ENCODE assay signal across 13 mouse cellular contexts in the genomic region with DNA sequence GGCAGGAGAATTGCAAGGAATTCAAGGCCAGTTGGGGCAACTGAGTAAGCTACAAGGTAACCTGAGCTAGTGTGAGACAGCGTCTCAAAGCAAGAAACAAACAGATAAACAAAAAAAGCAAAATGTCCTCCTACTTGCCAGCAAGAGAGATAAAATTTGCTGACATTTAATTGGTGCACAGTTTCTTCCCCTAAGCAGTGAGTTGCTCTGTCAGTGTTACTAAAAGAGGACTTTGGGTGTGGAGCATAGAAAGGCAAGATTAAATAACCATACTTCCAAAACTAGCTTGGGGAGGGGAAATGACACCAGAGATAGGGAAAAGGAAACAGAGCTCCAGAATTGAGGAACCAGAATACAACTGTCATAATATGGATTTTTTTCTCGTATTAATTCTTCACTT. TPM values are rescaled to one million over a fixed set of nuclear protein-coding genes. Genes with fewer than 3 reads are reported as not detected.
DNase-seq lines count a peak whose midpoint lies in the region; ATAC-seq lines count a peak whose summit lies in the region.
"Had no signal": no experiment of that assay in that cellular context is flagged by ENCODE, and none has a peak within 500 bp of the region (broad histone marks: within the 10 kb centered on the region; RNA-seq: fewer than 3 reads in every experiment).

No protein-coding gene starts in this region.

- no peaks in the 10 kb centered on the region for H3K27me3 ChIP-seq in heart, embryonic 13.5 days (replicated peaks)
- no peaks in the 10 kb centered on the region for H3K27me3 ChIP-seq in lung, embryonic 16.5 days (ENCODE audit: control insufficient read depth, insufficient read depth, low read depth, low read length)
- no peaks in the 10 kb centered on the region for H3K27me3 ChIP-seq in liver, embryonic 11.5 days (replicated peaks; ENCODE audit: control insufficient read depth, insufficient read depth, low read length)
- no peaks in the 10 kb centered on the region for H3K27me3 ChIP-seq in stomach, embryonic 15.5 days (replicated peaks)
- no peaks in the 10 kb centered on the region for H3K27me3 ChIP-seq in midbrain, embryonic 16.5 days (ENCODE audit: control insufficient read depth, insufficient read depth, low read depth, low read length)
- H3K27me3 ChIP-seq: forebrain, embryonic 12.5 days; midbrain, embryonic 13.5 days had no signal

- WGBS in heart, embryonic 13.5 days, result 52% methylated on average over 2 of the region's 2 CpGs
- 46% methylated on average over 2 of the region's 2 CpGs for WGBS in lung, embryonic 16.5 days
- WGBS in liver, embryonic 11.5 days, result 43% methylated on average over 2 of the region's 2 CpGs
- 62% methylated on average over 2 of the region's 2 CpGs for WGBS in stomach, embryonic 15.5 days
- 77% methylated on average over 2 of the region's 2 CpGs for WGBS in midbrain, embryonic 16.5 days

- H3K9ac ChIP-seq in heart, embryonic 13.5 days, result no peak overlapping the region
- no peak overlapping the region for H3K9ac ChIP-seq in lung, embryonic 16.5 days (ENCODE audit: low read length)
- H3K9ac ChIP-seq in liver, embryonic 11.5 days (ENCODE audit: low read depth, low read length), result no peak overlapping the region
- H3K9ac ChIP-seq in stomach, embryonic 15.5 days, result no peak overlapping the region
- no peak overlapping the region for H3K9ac ChIP-seq in midbrain, embryonic 16.5 days (ENCODE audit: low read depth, low read length)

- no peak overlapping the region for H3K27ac ChIP-seq in heart, embryonic 13.5 days (replicated peaks)
- H3K27ac ChIP-seq in lung, embryonic 16.5 days (ENCODE audit: low read length), result no peak overlapping the region
- peak overlapping the region; percentile 8; the same call in 1 of the 2 replicates for H3K27ac ChIP-seq in liver, embryonic 11.5 days (ENCODE audit: low read depth, low read length)
- no peak overlapping the region for H3K27ac ChIP-seq in stomach, embryonic 15.5 days
- no peak overlapping the region for H3K27ac ChIP-seq in midbrain, embryonic 16.5 days (ENCODE audit: low read length)
- H3K27ac ChIP-seq: forebrain, embryonic 12.5 days; hindbrain, embryonic 10.5 days; midbrain, embryonic 13.5 days had no signal

- no peak for ATAC-seq in heart, embryonic 13.5 days (ENCODE audit: extremely low read depth, insufficient number of reproducible peaks, low FRiP score, low TSS enrichment)
- ATAC-seq in lung, embryonic 16.5 days (ENCODE audit: low read depth), result no peak
- ATAC-seq in liver, embryonic 11.5 days (replicated peaks; ENCODE audit: low FRiP score), result peak; percentile 25; the same call in 1 of the 2 replicates
- no peak for ATAC-seq in stomach, embryonic 15.5 days (ENCODE audit: insufficient read depth, low FRiP score, low read depth)
- no peak for ATAC-seq in midbrain, embryonic 16.5 days
- ATAC-seq: midbrain, embryonic 13.5 days had no signal

- H3K9me3 ChIP-seq in heart, embryonic 13.5 days, result no peaks in the 10 kb centered on the region
- H3K9me3 ChIP-seq in lung, embryonic 16.5 days (ENCODE audit: control insufficient read depth, low read length), result no peaks in the 10 kb centered on the region
- no peaks in the 10 kb centered on the region for H3K9me3 ChIP-seq in liver, embryonic 11.5 days (ENCODE audit: control insufficient read depth, low read length)
- H3K9me3 ChIP-seq in stomach, embryonic 15.5 days, result no peaks in the 10 kb centered on the region
- H3K9me3 ChIP-seq in midbrain, embryonic 16.5 days (replicated peaks; ENCODE audit: control insufficient read depth, low read length, poor library complexity, severe bottlenecking), result no peaks in the 10 kb centered on the region
- H3K9me3 ChIP-seq: forebrain, embryonic 12.5 days; hindbrain, embryonic 10.5 days; midbrain, embryonic 13.5 days had no signal

- H3K4me3 ChIP-seq in heart, embryonic 13.5 days, result peak overlapping the region; percentile 65
- 0 out of 2 replicates have a peak overlapping the region, but pooled peaks have one; percentile 8 for H3K4me3 ChIP-seq in lung, embryonic 16.5 days (ENCODE audit: low read length)
- no peak overlapping the region; the same call in 1 of the 2 replicates for H3K4me3 ChIP-seq in liver, embryonic 11.5 days (ENCODE audit: low read depth, low read length)
- no peak overlapping the region for H3K4me3 ChIP-seq in stomach, embryonic 15.5 days (replicated peaks)
- H3K4me3 ChIP-seq in midbrain, embryonic 16.5 days (ENCODE audit: low read depth, low read length), result no peak overlapping the region

- no peak for DNase-seq in heart, postnatal 36 days
- no peak for DNase-seq in lung, postnatal 4 days
- DNase-seq in liver, embryonic 11.5 days (ENCODE audit: low spot score), result no peak
- no peak for DNase-seq in T-cell, adult 2 months (ENCODE audit: low spot score)
- DNase-seq: cerebellum, adult 8-10 months; layer of hippocampus, postnatal 36 days had no signal

- H3K4me2 ChIP-seq in heart, embryonic 13.5 days, result peak overlapping the region; percentile 68
- peak overlapping the region; percentile 43 for H3K4me2 ChIP-seq in lung, embryonic 16.5 days (ENCODE audit: low read depth, low read length)
- peak overlapping the region; percentile 63 for H3K4me2 ChIP-seq in liver, embryonic 11.5 days
- peak overlapping the region; percentile 43; the same call in 1 of the 2 replicates for H3K4me2 ChIP-seq in stomach, embryonic 15.5 days
- H3K4me2 ChIP-seq in midbrain, embryonic 16.5 days (ENCODE audit: low read length), result no peak overlapping the region

- H3K4me1 ChIP-seq in heart, embryonic 13.5 days, result peaks cover 6% of the 10 kb centered on the region; the same call in 1 of the 2 replicates
- 0 out of 2 replicates have a peak, but pooled peaks cover 4% of the 10 kb centered on the region for H3K4me1 ChIP-seq in lung, embryonic 16.5 days (replicated peaks; ENCODE audit: control insufficient read depth, insufficient read depth, low read length)
- H3K4me1 ChIP-seq in liver, embryonic 11.5 days (replicated peaks; ENCODE audit: control insufficient read depth, insufficient read depth, low read length), result no peaks in the 10 kb centered on the region
- no peaks in the 10 kb centered on the region for H3K4me1 ChIP-seq in stomach, embryonic 15.5 days
- 0 out of 2 replicates have a peak, but pooled peaks cover 2% of the 10 kb centered on the region for H3K4me1 ChIP-seq in midbrain, embryonic 16.5 days (ENCODE audit: control insufficient read depth, insufficient read depth, low read length)
- H3K4me1 ChIP-seq: forebrain, embryonic 12.5 days; hindbrain, embryonic 10.5 days; midbrain, embryonic 13.5 days had no signal

- peaks cover 10% of the 10 kb centered on the region; the same call in 1 of the 2 replicates for H3K36me3 ChIP-seq in heart, embryonic 13.5 days
- H3K36me3 ChIP-seq in lung, embryonic 16.5 days (ENCODE audit: control insufficient read depth, insufficient read depth, low read length), result no peaks in the 10 kb centered on the region
- no peaks in the 10 kb centered on the region for H3K36me3 ChIP-seq in liver, embryonic 11.5 days (ENCODE audit: control insufficient read depth, insufficient read depth, low read length)
- H3K36me3 ChIP-seq in stomach, embryonic 15.5 days, result no peaks in the 10 kb centered on the region
- no peaks in the 10 kb centered on the region for H3K36me3 ChIP-seq in midbrain, embryonic 16.5 days (ENCODE audit: control insufficient read depth, insufficient read depth, low read length)
- H3K36me3 ChIP-seq: forebrain, embryonic 12.5 days; hindbrain, embryonic 10.5 days; midbrain, embryonic 13.5 days had no signal

- intact Hi-C loops in heart, postnatal 36 days (cut with DNase I), result no loop called here

RNA-seq across cellular contexts. Expression of a gene that starts 1.3 kb away (rescaled TPM):
- polyA plus RNA-seq in heart, embryonic 13.5 days (2015; fragmentation: Nextera tagmentation; extraction: Ambion mirVana), result 35.6 and 38.9 TPM in 2 replicates
- total RNA-seq in heart, postnatal 36 days (2021), result 10 to 100 TPM; 12.6 to 12.9 TPM
- polyA plus RNA-seq in lung, embryonic 16.5 days (2015; fragmentation: Nextera tagmentation; extraction: Ambion mirVana), result 77.3 and 82.5 TPM in 2 replicates
- polyA plus RNA-seq in liver, embryonic 11.5 days (2014; fragmentation: Nextera tagmentation; extraction: Ambion mirVana), result 45.7 and 53.6 TPM in 2 replicates
- polyA plus RNA-seq in stomach, embryonic 15.5 days (2015; fragmentation: Nextera tagmentation; extraction: Ambion mirVana), result 79.3 and 84.9 TPM in 2 replicates
- 21.9 and 22.6 TPM in 2 replicates for polyA plus RNA-seq in midbrain, embryonic 16.5 days (2015; fragmentation: Nextera tagmentation; extraction: Ambion mirVana)

RNA-seq across cellular contexts. Expression of a gene that starts 33.8 kb away (rescaled TPM):
- 76.1 and 82.0 TPM in 2 replicates for polyA plus RNA-seq in heart, embryonic 13.5 days (2015; fragmentation: Nextera tagmentation; extraction: Ambion mirVana)
- 10 to 100 TPM; 18.0 to 24.5 TPM for total RNA-seq in heart, postnatal 36 days (2021)
- 99.6 and 108 TPM in 2 replicates for polyA plus RNA-seq in lung, embryonic 16.5 days (2015; fragmentation: Nextera tagmentation; extraction: Ambion mirVana)
- polyA plus RNA-seq in liver, embryonic 11.5 days (2014; fragmentation: Nextera tagmentation; extraction: Ambion mirVana), result 208 and 220 TPM in 2 replicates
- polyA plus RNA-seq in stomach, embryonic 15.5 days (2015; fragmentation: Nextera tagmentation; extraction: Ambion mirVana), result 111 and 137 TPM in 2 replicates
- polyA plus RNA-seq in midbrain, embryonic 16.5 days (2015; fragmentation: Nextera tagmentation; extraction: Ambion mirVana), result 50.1 and 57.5 TPM in 2 replicates

RNA-seq across cellular contexts. Expression of a gene that starts 34.1 kb away (rescaled TPM):
- polyA plus RNA-seq in heart, embryonic 13.5 days (2015; fragmentation: Nextera tagmentation; extraction: Ambion mirVana), result not detected in 2 replicates
- total RNA-seq in heart, postnatal 36 days (2021), result not detected
- polyA plus RNA-seq in lung, embryonic 16.5 days (2015; fragmentation: Nextera tagmentation; extraction: Ambion mirVana), result not detected in 2 replicates
- not detected in 2 replicates for polyA plus RNA-seq in liver, embryonic 11.5 days (2014; fragmentation: Nextera tagmentation; extraction: Ambion mirVana)
- not detected in 2 replicates for polyA plus RNA-seq in stomach, embryonic 15.5 days (2015; fragmentation: Nextera tagmentation; extraction: Ambion mirVana)
- polyA plus RNA-seq in midbrain, embryonic 16.5 days (2015; fragmentation: Nextera tagmentation; extraction: Ambion mirVana), result not detected in 2 replicates
- total RNA-seq: layer of hippocampus, postnatal 36 days had no signal
- polyA plus RNA-seq: forebrain, embryonic 12.5 days; hindbrain, embryonic 10.5 days; midbrain, embryonic 13.5 days had no signal

RNA-seq across cellular contexts. Expression of a gene that starts 44.2 kb away (rescaled TPM):
- 2.4 and 3.4 TPM in 2 replicates for polyA plus RNA-seq in heart, embryonic 13.5 days (2015; fragmentation: Nextera tagmentation; extraction: Ambion mirVana)
- 1 to 10 TPM; 1.3 to 1.5 TPM for total RNA-seq in heart, postnatal 36 days (2021)
- polyA plus RNA-seq in lung, embryonic 16.5 days (2015; fragmentation: Nextera tagmentation; extraction: Ambion mirVana), result 8.1 and 9.8 TPM in 2 replicates
- 1.1 and 1.3 TPM in 2 replicates for polyA plus RNA-seq in liver, embryonic 11.5 days (2014; fragmentation: Nextera tagmentation; extraction: Ambion mirVana)
- polyA plus RNA-seq in stomach, embryonic 15.5 days (2015; fragmentation: Nextera tagmentation; extraction: Ambion mirVana), result 2.7 and 3.0 TPM in 2 replicates
- 2.8 TPM in 2 replicates for polyA plus RNA-seq in midbrain, embryonic 16.5 days (2015; fragmentation: Nextera tagmentation; extraction: Ambion mirVana)

Comparison
In these comparisons a context has a peak if more than half of its experiments do, and no peak if none do; other contexts are left out.
1. H3K4me3 ChIP-seq: peak in heart, embryonic 13.5 days (single experiment) and lung, embryonic 16.5 days (single experiment); none in liver, embryonic 11.5 days (single experiment), stomach, embryonic 15.5 days (single experiment) and midbrain, embryonic 16.5 days (single experiment).